ENCODE assay signal across 14 mouse cellular contexts in genomic region chr1:181975510-181975909, GRCm38 (mm10). TPM values are rescaled to one million over a fixed set of nuclear protein-coding genes. Genes with fewer than 3 reads are reported as not detected.
DNase-seq lines count a peak whose midpoint lies in the region; ATAC-seq and TF ChIP-seq lines count a peak whose summit lies in the region.
"Had no signal": no experiment of that assay in that cellular context is flagged by ENCODE, and none has a peak within 500 bp of the region (broad histone marks: within the 10 kb centered on the region; RNA-seq: fewer than 3 reads in every experiment).

No protein-coding gene starts in this region.

- no peak overlapping the region for H3K9ac ChIP-seq in heart, adult 2 months (ENCODE audit: low read depth, low read length)
- no peak overlapping the region for H3K9ac ChIP-seq in lung, embryonic 16.5 days (ENCODE audit: low read length)
- H3K9ac ChIP-seq in heart, embryonic 12.5 days: no peak overlapping the region
- H3K9ac ChIP-seq in limb, embryonic 15.5 days: no peak overlapping the region
- H3K9ac ChIP-seq: lung, embryonic 14.5 days had no signal

- no peak overlapping the region for H3K4me2 ChIP-seq in lung, embryonic 16.5 days (ENCODE audit: low read depth, low read length)
- peak overlapping the region; percentile 1; the same call in 1 of the 2 replicates for H3K4me2 ChIP-seq in heart, embryonic 12.5 days
- no peak overlapping the region for H3K4me2 ChIP-seq in limb, embryonic 15.5 days
- H3K4me2 ChIP-seq: lung, embryonic 14.5 days had no signal

- no peaks in the 10 kb centered on the region for H3K9me3 ChIP-seq in lung, embryonic 16.5 days (ENCODE audit: control insufficient read depth, low read length)
- no peaks in the 10 kb centered on the region for H3K9me3 ChIP-seq in heart, embryonic 12.5 days (replicated peaks)
- H3K9me3 ChIP-seq in limb, embryonic 15.5 days: no peaks in the 10 kb centered on the region

- H3K79me2 ChIP-seq in heart, adult 2 months (replicated peaks; ENCODE audit: control insufficient read depth, insufficient read depth, low read length): peaks cover 1% of the 10 kb centered on the region; the same call in 1 of the 2 replicates

- peak in 1 of 2 experiments; percentile 11 for DNase-seq in heart, adult 2 months
- no peak for DNase-seq in heart, postnatal 4 days
- DNase-seq in lung, postnatal 10 days: no peak
- no peak for DNase-seq in thymus, postnatal 10 days (ENCODE audit: low spot score in 2 of 2)
- DNase-seq in gastrocnemius, postnatal 14 days: no peak
- DNase-seq: adrenal gland, adult 8-10 months; left cerebral cortex, postnatal 4 days; spleen, adult 18-20 months had no signal

- H3K4me3 ChIP-seq in heart, adult 2 months: no peak overlapping the region
- H3K4me3 ChIP-seq in lung, embryonic 16.5 days (ENCODE audit: low read length): no peak overlapping the region
- H3K4me3 ChIP-seq in heart, embryonic 12.5 days: no peak overlapping the region
- H3K4me3 ChIP-seq in limb, embryonic 15.5 days: no peak overlapping the region

- no peak for TF ChIP-seq POLR2A in heart, adult 2 months (IDR thresholded peaks at IDR 0.05; ENCODE audit: insufficient read depth, low read depth, low read length)

- peak overlapping the region; percentile 80 for H3K27ac ChIP-seq in heart, adult 2 months
- H3K27ac ChIP-seq in lung, embryonic 16.5 days (ENCODE audit: low read length): peak overlapping the region; percentile 70
- H3K27ac ChIP-seq in heart, embryonic 12.5 days (ENCODE audit: poor library complexity, severe bottlenecking): peak overlapping the region; percentile 89
- H3K27ac ChIP-seq in limb, embryonic 15.5 days: 0 out of 2 replicates have a peak overlapping the region, but pooled peaks have one; percentile 18

- 54% methylated on average over 3 of the region's 3 CpGs for WGBS in heart, adult 2 months
- 72% methylated on average over 3 of the region's 3 CpGs for WGBS in lung, embryonic 16.5 days
- 38% methylated on average over 3 of the region's 3 CpGs for WGBS in heart, embryonic 12.5 days
- 60% methylated on average over 3 of the region's 3 CpGs for WGBS in limb, embryonic 15.5 days

- H3K36me3 ChIP-seq in heart, adult 2 months (ENCODE audit: control insufficient read depth, insufficient read depth, low read length): peaks cover 22% of the 10 kb centered on the region
- H3K36me3 ChIP-seq in lung, embryonic 16.5 days (ENCODE audit: control insufficient read depth, insufficient read depth, low read length): no peaks in the 10 kb centered on the region
- no peaks in the 10 kb centered on the region for H3K36me3 ChIP-seq in heart, embryonic 12.5 days
- H3K36me3 ChIP-seq in limb, embryonic 15.5 days: no peaks in the 10 kb centered on the region

- TF ChIP-seq EP300 in heart, adult 2 months (IDR thresholded peaks at IDR 0.05; ENCODE audit: insufficient read depth, low read depth, low read length): peak; percentile 43; the same call in 1 of the 2 replicates

- peaks cover 4% of the 10 kb centered on the region; the same call in 1 of the 2 replicates for H3K4me1 ChIP-seq in heart, adult 2 months (ENCODE audit: control insufficient read depth, insufficient read depth, low read length)
- peaks cover 11% of the 10 kb centered on the region for H3K4me1 ChIP-seq in lung, embryonic 16.5 days (replicated peaks; ENCODE audit: control insufficient read depth, insufficient read depth, low read length)
- H3K4me1 ChIP-seq in heart, embryonic 12.5 days (replicated peaks): peaks cover 65% of the 10 kb centered on the region
- peaks cover 15% of the 10 kb centered on the region for H3K4me1 ChIP-seq in limb, embryonic 15.5 days

- peak; percentile 59 for ATAC-seq in lung, embryonic 16.5 days (ENCODE audit: low read depth)
- peak; percentile 60 for ATAC-seq in heart, embryonic 12.5 days (ENCODE audit: insufficient number of reproducible peaks, low FRiP score)
- ATAC-seq in limb, embryonic 15.5 days (ENCODE audit: insufficient number of reproducible peaks, low FRiP score, low TSS enrichment, low read depth): no peak
- ATAC-seq: inflammation-experienced regulatory T-cells, adult 6 months; Patski had no signal

- no peaks in the 10 kb centered on the region for H3K27me3 ChIP-seq in heart, adult 2 months (ENCODE audit: control insufficient read depth, insufficient read depth, low read length)
- H3K27me3 ChIP-seq in lung, embryonic 16.5 days (ENCODE audit: control insufficient read depth, insufficient read depth, low read depth, low read length): no peaks in the 10 kb centered on the region
- no peaks in the 10 kb centered on the region for H3K27me3 ChIP-seq in heart, embryonic 12.5 days (replicated peaks)
- H3K27me3 ChIP-seq in limb, embryonic 15.5 days: no peaks in the 10 kb centered on the region
- H3K27me3 ChIP-seq: Patski had no signal

- TF ChIP-seq CTCF in heart, adult 2 months (IDR thresholded peaks at IDR 0.05): no peak

- intact Hi-C loops in heart, adult 2 months (cut with DNase I): loop anchor here (5.0 kb wide), 1 partner anchor 47 kb away; no protein-coding TSS in a partner anchor
- intact Hi-C loops in gastrocnemius, postnatal 14 days (cut with DNase I; ENCODE audit: low total_unique reads): no loop called here

RNA-seq across cellular contexts. Expression of gene Enah, which starts 44.3 kb away (rescaled TPM):
- 100 to 1,000 TPM; 101 to 124 TPM for total RNA-seq in heart, adult 2 months (2021)
- 28.3 and 39.7 TPM in 2 replicates for polyA plus RNA-seq in heart, adult 2 months (2012; rRNA removed)
- 100 to 1,000 TPM; 196 to 207 TPM for total RNA-seq in heart, postnatal 4 days (2021)
- polyA plus RNA-seq in lung, embryonic 16.5 days (2015; fragmentation: Nextera tagmentation; extraction: Ambion mirVana): 9.8 and 10.3 TPM in 2 replicates
- 22.7 and 24.4 TPM in 2 replicates for polyA plus RNA-seq in heart, embryonic 12.5 days (2016; fragmentation: Nextera tagmentation; extraction: Ambion mirVana)
- polyA plus RNA-seq in limb, embryonic 15.5 days (2015; fragmentation: Nextera tagmentation; extraction: Ambion mirVana): 17.3 and 20.8 TPM in 2 replicates
- total RNA-seq in gastrocnemius, postnatal 14 days (2021): 100 to 1,000 TPM in 1 of 2 experiments, 10 to 100 TPM in 1; 57.5 to 119 TPM

Comparison
In these comparisons a context has a peak if more than half of its experiments do, and no peak if none do; other contexts are left out.
1. H3K27ac ChIP-seq: peak in every context shown above with its lines; median percentile 89 in heart, embryonic 12.5 days; 80 in heart, adult 2 months; 70 in lung, embryonic 16.5 days; 18 in limb, embryonic 15.5 days.